Comparison of ENCODE assay signal across 14 mouse cellular contexts in the genomic region with DNA sequence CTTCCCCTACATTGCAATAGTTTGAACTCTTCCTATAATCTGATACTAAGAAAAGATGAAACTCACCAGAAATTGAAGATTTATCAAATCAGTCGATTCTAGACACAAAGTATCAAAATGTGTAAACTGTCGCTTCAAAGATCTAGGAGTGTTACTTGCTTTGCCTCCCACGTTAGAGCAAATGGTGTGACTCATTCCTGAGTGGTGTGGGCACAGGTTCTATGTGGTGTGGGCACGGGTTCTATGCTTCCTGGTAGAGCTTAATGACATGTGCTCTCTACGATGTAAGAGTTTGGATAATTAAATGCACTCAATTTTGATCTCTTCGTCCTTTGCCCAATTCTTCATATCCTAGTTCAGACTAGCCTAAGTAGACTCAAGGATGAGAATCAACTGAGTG.
"Had no signal": no experiment of that assay in that cellular context is flagged by ENCODE, and none has a peak within 500 bp of the region (broad histone marks: within the 10 kb centered on the region; RNA-seq: fewer than 3 reads in every experiment).

No protein-coding gene starts in this region.

- DNase-seq: kidney, adult 18-20 months; kidney, adult 9 months; kidney, postnatal 14 days; kidney, postnatal 4 days; layer of hippocampus, postnatal 36 days; liver; lung, adult 18-20 months; lung, postnatal 10 days; lung, postnatal 36 days; retina, postnatal 1 day; right cerebral cortex, postnatal 25 days; thymus, adult 2 months; thymus, postnatal 14 days; thymus, postnatal 4 days had no signal
